Mouse (Mus musculus) forebrain, embryonic 10.5 days (tissue): ENCODE results near the gene Gm37240. TPM values are rescaled to one million over a fixed set of nuclear protein-coding genes. Genes with fewer than 3 reads are reported as not detected.

Source experiments
- DNase-seq: peaks from one replicate; pipeline ENCODE4 v3.0.0-alpha.2; 2017; ENCODE audit warnings: low spot score; ENCODE audit errors: extremely low spot score
- H3K27ac ChIP-seq: fragments of 300-500 bp; sonication (generic); 2 replicates; pipeline ENCODE4 v1.5.1; 2016; ENCODE audit warnings: mild to moderate bottlenecking
- H3K27me3 ChIP-seq: fragments of 300-500 bp; sonication (generic); 2 replicates; pipeline ENCODE4 v1.6.1; 2016; ENCODE audit warnings: mild to moderate bottlenecking; ENCODE audit not compliant: poor library complexity, severe bottlenecking
- H3K36me3 ChIP-seq: fragments of 300-500 bp; sonication (generic); replicated peaks from 2 replicates; pipeline ENCODE4 v1.6.1; 2016; ENCODE audit warnings: mild to moderate bottlenecking, moderate library complexity
- H3K4me1 ChIP-seq: fragments of 300-500 bp; sonication (generic); 2 replicates; pipeline ENCODE4 v1.6.1; 2016
- H3K4me3 ChIP-seq: fragments of 300-500 bp; sonication (generic); 2 replicates; pipeline ENCODE4 v1.5.1; 2016; ENCODE audit warnings: mild to moderate bottlenecking, moderate library complexity
- H3K9me3 ChIP-seq: fragments of 300-500 bp; sonication (generic); 2 replicates; pipeline ENCODE4 v1.6.1; 2016; ENCODE audit warnings: mild to moderate bottlenecking, moderate library complexity
- WGBS: fragments of 180-500 bp; shearing (Covaris S2); methylation state at CpG from one replicate; pipeline ENCODE4 v1.1.7; 2016; 5-methylcytosine and 5-hydroxymethylcytosine counted together
- polyA plus RNA-seq: library from polyadenylated mRNA; unstranded; fragments of >200 nt; fragmentation: Nextera tagmentation; extraction: Ambion mirVana; gene quantifications from 2 replicates; pipeline ENCODE4 v1.2.1, GENCODE M21; 2016

The Gm37240 gene
- polyA plus RNA-seq, 1 experiment from 2014 or later: 0.77 TPM

DNA sequence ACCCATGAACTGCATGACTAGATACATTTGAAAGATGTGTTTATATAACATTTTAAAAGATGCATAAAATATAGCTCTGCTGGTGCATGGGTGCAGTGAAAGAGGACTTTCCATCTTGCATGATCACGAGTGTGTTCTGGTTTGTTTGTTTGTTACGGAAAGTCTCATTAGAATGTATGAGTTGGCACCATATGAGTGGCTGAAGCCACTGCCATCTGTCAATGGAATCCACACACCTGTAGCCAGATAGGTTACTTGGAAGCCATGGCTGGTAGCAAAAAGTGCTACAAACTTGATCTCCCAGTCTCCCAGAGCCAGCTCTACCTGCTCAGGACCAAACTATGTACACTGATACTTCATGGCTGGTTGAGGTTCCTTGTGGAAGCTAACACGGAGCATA is 231.8 kb downstream of the Gm37240 start:
- WGBS: 93% methylated on average over 3 of the region's 3 CpGs

DNA sequence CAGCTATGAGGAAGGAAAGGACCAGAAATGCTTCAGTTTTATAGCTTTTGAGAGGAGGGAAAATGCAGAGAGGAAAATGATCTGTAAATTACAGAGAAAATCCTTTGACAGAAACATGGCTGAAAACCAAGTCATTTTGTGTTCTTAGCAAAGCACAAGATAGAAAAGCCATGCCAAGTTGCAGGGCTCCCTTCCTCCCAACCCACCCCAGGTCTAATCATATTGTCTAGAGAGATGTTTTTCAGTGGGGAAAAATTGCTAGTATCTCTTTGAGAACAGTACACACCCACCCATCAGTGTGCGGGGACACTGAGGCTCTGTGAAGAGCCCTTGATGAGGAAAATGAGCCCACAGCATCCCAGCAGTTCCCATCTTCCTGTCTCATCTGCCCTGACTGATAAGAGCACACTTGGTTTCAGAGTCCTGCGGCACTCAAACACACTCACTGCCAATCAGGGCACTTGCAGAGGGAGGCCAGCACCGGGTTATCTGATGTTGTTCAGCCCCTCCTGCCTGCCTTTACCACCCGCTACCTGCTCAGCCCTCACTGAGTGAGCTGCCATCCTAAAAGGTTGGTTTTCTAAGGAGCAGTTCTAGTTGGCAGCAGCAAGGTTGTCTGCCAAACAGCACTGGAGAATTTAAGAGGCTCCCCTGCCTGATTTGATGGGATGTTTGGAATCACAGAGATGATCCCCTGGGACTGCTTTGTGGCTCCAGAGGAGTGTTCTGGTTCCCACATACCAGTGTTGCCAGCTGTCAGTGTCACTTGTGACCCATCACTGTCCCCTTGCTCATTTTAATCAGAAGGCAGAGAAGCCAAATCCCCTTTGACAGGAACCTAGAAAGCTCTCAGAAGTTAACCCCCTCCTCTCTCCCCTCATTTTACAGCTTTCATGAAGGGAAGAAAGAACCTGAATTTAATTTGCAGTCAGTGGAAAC is 234.3 kb downstream of the Gm37240 start:
- H3K27me3 ChIP-seq: no peaks in the 10 kb centered on the region
- no peak overlapping the region for H3K27ac ChIP-seq
- H3K4me3 ChIP-seq: no peak overlapping the region
- no peaks in the 10 kb centered on the region for H3K9me3 ChIP-seq
- peaks cover 27% of the 10 kb centered on the region for H3K36me3 ChIP-seq
- WGBS: 86% methylated on average over 4 of the region's 4 CpGs
- no peak for DNase-seq
- H3K4me1 ChIP-seq: peaks cover 8% of the 10 kb centered on the region

More for the DNA sequence above, 231.8 kb downstream of the Gm37240 start:
- peaks cover 20% of the 10 kb centered on the region for H3K36me3 ChIP-seq
- H3K9me3 ChIP-seq: no peaks in the 10 kb centered on the region
- DNase-seq: no peak
- peaks cover 8% of the 10 kb centered on the region for H3K4me1 ChIP-seq
- no peaks in the 10 kb centered on the region for H3K27me3 ChIP-seq
- no peak overlapping the region for H3K4me3 ChIP-seq
- H3K27ac ChIP-seq: no peak overlapping the region

DNA sequence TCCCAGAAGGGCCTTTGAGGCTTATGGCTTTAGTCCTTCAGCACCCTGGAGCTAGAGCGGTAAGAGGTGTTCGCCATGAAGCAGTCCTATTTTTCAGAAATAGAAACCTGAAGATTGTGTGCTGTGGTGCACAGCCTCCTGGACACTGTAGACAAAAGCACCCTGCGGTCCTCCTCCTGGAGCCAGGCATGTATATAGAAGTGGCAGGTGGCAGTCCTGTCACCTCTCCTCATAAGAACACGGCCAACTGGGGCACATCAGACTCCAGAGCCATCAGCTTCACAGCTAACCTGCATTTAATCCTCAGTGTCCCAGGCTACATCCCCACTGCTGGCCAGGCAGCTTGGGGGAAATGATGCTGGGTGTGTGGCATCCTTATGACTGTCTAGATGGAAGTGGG is 238.1 kb downstream of the Gm37240 start:
- no peaks in the 10 kb centered on the region for H3K27me3 ChIP-seq
- H3K27ac ChIP-seq: no peak overlapping the region
- H3K9me3 ChIP-seq: no peaks in the 10 kb centered on the region
- 93% methylated on average over 4 of the region's 4 CpGs for WGBS
- H3K4me3 ChIP-seq: no peak overlapping the region
- no peaks in the 10 kb centered on the region for H3K4me1 ChIP-seq
- peaks cover 21% of the 10 kb centered on the region for H3K36me3 ChIP-seq
- DNase-seq: no peak

DNA sequence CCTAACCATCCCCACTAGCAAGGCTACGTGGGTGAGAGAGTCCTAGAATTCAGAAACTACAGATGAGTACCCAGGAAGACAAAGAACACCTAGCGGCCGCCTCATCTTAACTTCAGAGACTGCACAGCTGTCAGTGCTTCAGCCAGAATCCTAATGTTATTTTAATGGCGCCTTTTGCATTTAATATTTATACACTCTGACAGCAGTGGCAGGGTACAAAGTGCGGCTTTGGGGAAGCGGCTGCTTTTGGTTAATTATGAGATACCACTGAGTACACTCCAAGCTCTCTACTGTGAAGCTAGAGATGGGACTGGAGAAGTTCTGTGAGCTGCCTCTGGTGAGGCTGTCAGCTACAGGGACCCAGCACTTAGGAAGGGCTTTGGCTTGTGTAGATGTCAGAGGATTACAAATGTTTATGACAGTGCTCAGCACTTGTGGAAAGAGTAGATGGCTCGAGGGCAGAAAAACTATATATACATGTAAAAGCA is 241.8 kb downstream of the Gm37240 start:
- H3K4me1 ChIP-seq: no peaks in the 10 kb centered on the region
- H3K27me3 ChIP-seq: no peaks in the 10 kb centered on the region
- H3K4me3 ChIP-seq: no peak overlapping the region
- no peak for DNase-seq
- H3K27ac ChIP-seq: no peak overlapping the region
- 93% methylated on average over 7 of the region's 7 CpGs for WGBS
- H3K36me3 ChIP-seq: peaks cover 10% of the 10 kb centered on the region
- H3K9me3 ChIP-seq: no peaks in the 10 kb centered on the region

DNA sequence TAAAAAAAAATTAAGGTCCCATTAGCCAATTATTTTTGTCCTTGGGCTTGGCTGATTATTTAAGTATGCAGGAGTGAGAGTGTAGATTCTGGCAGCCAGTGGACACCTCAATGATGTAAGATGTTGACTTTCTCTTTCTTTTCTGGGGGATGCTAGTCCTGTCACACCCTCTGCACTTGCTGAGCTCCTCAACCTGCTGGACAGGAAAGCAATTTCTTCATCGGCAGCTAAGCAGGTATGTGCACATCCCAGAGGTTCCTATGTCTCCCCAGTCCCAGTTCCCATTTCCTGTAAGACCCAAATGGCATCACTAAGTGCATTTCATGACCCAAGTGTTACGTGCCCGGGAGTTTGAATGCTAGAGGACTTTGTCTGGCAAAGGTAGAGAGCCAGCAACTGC is 242.5 kb downstream of the Gm37240 start:
- no peak overlapping the region for H3K4me3 ChIP-seq
- no peaks in the 10 kb centered on the region for H3K4me1 ChIP-seq
- H3K9me3 ChIP-seq: no peaks in the 10 kb centered on the region
- peaks cover 10% of the 10 kb centered on the region for H3K36me3 ChIP-seq
- DNase-seq: no peak
- WGBS: 95% methylated on average over 3 of the region's 3 CpGs
- H3K27me3 ChIP-seq: no peaks in the 10 kb centered on the region
- no peak overlapping the region for H3K27ac ChIP-seq

DNA sequence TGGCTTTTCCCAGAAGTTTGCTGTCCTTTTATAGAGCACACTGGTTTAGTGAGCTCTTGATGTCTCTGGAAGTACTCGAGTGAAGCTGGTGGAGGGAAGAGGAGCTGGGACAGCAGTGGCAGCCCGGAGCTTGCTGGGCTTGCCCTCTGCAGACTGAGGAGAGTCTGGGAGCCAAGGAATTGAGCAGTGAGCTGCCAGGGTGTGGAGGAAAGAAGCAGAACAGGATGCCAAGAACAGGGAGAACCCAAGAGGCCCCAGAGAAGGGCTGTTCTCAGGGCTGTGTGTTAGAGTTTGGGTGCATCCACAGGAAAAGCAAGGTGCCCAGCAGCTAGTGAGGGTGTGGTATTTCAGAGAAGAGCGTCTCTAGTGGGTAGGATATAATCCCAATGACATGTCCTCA is 245.6 kb downstream of the Gm37240 start:
- Histone ChIP-seq H3K4me1 (no peaks in the 10 kb centered on the region), H3K27ac (no peak overlapping the region), H3K36me3 (peaks cover 3% of the 10 kb centered on the region; the same call in 1 of the 2 replicates), H3K9me3 (no peaks in the 10 kb centered on the region), H3K4me3 (no peak overlapping the region), H3K27me3 (no peaks in the 10 kb centered on the region)
- DNase-seq: no peak
- 85% methylated on average over 3 of the region's 3 CpGs for WGBS

DNA sequence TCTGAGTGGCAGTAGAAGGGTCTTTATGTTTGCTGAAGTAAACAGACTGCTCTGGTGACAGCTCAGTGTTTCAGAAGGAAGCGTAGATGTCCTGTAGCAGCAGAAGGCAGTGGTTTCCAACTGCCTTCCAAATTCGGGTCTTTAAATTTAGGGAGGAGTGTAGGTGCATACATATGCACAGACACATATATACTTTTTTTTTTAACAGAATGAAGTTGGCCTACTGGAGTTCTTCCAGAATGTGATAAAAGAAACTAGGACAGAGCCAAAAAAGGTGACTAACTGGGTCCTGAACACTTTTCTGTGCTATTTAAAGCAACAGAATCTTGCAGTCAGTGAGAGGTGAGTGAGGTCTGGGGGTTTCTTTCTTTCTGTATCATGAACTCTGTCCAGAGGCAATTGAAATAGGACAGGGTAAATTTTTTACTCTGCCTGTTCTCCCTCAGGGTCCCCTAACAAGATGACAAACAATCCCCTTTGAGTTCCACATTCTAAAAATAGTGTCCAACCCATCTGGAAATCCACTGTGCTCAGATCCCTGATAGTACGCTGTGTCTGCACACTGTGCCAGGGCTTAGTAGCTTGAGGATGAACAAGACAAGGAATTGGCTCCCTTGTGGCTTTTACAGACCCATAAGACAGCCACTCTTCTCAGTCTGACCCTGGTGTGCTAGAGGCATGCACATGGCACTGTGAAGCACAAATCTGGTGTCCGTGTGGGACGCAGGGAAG is 250.4 kb downstream of the Gm37240 start:
- DNase-seq: no peak
- H3K36me3 ChIP-seq: peaks cover 3% of the 10 kb centered on the region; the same call in 1 of the 2 replicates
- no peaks in the 10 kb centered on the region for H3K27me3 ChIP-seq
- H3K4me3 ChIP-seq: no peak overlapping the region
- 92% methylated on average over 5 of the region's 5 CpGs for WGBS
- no peaks in the 10 kb centered on the region for H3K4me1 ChIP-seq
- no peak overlapping the region for H3K27ac ChIP-seq
- no peaks in the 10 kb centered on the region for H3K9me3 ChIP-seq

DNA sequence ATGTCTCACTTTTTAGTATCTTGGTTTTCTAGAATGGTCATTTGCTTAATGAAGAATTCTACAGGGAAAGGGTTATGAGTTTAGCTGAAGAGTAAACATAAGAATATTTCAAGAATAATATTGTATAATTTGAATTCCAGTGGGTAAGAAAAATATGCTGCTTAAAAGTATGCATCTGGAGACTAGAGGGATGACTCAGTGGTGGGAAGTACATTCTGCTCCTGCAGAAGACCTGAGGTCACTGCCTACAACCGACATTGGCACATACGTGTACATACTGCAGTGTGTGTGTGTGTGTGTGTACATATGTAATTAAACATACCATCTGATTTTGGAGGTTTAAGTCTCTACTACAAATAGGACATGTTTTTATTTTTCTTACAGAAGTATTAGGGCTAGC is 251.7 kb downstream of the Gm37240 start:
- Histone ChIP-seq H3K4me3 (no peak overlapping the region), H3K27ac (no peak overlapping the region), H3K27me3 (no peaks in the 10 kb centered on the region), H3K36me3 (peaks cover 3% of the 10 kb centered on the region; the same call in 1 of the 2 replicates), H3K4me1 (no peaks in the 10 kb centered on the region), H3K9me3 (no peaks in the 10 kb centered on the region)
- WGBS: 93% methylated on average over 2 of the region's 2 CpGs
- no peak for DNase-seq

DNA sequence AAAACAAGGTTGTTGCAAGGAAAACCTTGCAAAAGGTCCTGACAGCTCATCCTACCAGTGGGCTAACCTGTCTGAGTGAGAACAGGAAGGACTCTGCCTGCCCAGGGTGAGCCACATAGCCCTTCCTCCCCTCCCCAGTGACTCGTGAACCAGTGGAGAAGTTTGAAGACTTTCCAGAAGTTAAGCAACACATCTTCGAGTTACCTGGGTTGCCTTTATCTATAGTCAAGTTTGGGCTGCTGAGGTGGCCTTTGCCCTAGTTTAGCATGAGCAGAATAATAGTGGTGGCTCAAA is 252.2 kb downstream of the Gm37240 start:
- no peak for DNase-seq
- WGBS: 85% methylated on average over 2 of the region's 2 CpGs
- H3K4me3 ChIP-seq: no peak overlapping the region
- H3K36me3 ChIP-seq: peaks cover 3% of the 10 kb centered on the region; the same call in 1 of the 2 replicates
- no peak overlapping the region for H3K27ac ChIP-seq
- H3K9me3 ChIP-seq: no peaks in the 10 kb centered on the region
- no peaks in the 10 kb centered on the region for H3K27me3 ChIP-seq
- no peaks in the 10 kb centered on the region for H3K4me1 ChIP-seq

DNA sequence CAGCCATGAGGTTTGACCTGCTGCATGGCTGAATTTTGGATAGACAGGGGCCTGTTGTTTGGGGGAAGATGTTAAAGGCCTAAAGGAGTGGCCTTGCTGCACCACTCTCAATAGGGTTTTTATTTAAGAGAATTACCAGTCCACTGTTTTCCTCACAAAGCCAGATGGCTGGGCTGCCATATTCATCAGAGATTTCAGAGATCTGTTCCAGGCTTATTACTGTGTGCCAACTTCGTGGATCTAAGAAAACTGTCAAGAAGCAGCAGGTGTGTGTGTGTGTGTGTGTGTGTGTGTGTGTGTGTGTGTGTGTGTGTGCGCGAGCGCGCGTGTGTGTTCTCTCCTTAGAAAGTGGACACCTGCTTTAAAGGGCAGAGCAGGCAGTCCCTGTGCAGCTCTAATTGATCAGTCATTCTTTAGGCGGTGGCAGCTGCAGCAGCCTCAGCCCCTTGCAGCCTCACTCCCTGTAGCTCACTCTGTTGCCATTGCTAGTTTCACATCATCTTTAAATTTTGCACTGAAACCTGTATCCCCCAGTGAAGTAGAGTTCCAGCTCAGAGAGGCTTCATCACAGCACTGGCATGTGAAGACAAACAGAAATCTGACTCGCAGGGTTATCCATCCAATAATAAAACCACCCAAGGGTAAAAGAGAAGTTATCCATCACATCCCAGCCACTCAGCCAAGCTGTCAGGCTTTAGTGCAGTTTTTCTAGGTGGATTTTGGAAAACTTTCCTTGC is 252.8 kb downstream of the Gm37240 start:
- Histone ChIP-seq H3K4me1 (no peaks in the 10 kb centered on the region), H3K9me3 (no peaks in the 10 kb centered on the region), H3K4me3 (no peak overlapping the region), H3K27me3 (no peaks in the 10 kb centered on the region), H3K36me3 (peaks cover 6% of the 10 kb centered on the region; the same call in 1 of the 2 replicates), H3K27ac (no peak overlapping the region)
- 84% methylated on average over 8 of the region's 8 CpGs for WGBS
- DNase-seq: no peak

DNA sequence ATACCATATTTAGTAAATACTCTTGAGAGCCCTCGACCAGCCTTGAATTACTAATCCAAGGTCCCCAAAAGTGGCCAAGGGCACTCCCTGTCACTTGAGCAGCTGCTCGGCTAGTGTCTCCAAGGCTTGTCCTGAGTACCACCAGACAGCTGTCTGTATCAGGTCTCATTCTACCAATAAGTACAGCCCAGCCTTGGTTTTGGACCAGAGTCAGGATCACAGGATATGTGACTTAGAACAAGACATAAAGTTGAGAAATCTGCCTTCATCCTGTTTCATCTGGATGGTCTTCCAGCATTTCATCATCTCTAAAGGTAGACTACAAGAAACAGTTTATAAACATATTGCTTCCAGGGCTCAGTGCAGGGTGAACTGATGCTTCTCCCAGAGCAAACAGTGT is 253.6 kb downstream of the Gm37240 start:
- DNase-seq: no peak
- H3K4me3 ChIP-seq: no peak overlapping the region
- H3K4me1 ChIP-seq: no peaks in the 10 kb centered on the region
- peaks cover 9% of the 10 kb centered on the region; the same call in 1 of the 2 replicates for H3K36me3 ChIP-seq
- H3K27me3 ChIP-seq: no peaks in the 10 kb centered on the region
- H3K9me3 ChIP-seq: no peaks in the 10 kb centered on the region
- 92% methylated on average over 2 of the region's 2 CpGs for WGBS
- H3K27ac ChIP-seq: no peak overlapping the region

DNA sequence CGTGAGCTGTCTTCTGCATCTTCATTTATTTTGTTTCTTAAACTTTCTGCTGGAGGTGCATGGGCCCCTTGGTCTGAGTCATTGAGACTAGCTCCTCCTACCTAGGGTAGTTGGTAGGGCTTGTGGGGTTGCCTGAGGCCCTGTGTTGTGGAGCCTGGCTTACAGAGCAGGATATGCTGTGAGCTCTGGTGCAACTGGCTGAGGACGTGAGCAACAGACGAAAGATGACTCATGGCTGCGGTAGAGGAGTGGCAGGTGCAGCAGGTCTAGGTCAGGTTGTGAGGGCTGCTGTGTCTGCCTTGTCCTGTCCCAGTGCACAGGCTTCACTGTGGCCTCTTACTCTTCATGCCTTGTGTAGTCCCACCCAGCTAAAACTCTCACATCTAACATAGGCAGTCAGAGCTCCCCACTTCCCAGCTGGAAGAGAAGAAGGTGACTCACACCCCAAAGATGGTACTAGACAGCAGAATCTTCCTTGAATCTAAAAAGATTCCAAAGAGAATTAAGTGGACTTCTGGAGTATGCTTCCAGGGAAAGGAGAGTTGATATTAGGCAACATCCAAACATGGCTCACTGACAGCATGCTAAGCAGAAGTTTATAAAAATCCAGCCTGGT is 257.3 kb downstream of the Gm37240 start:
- Histone ChIP-seq H3K27ac (no peak overlapping the region), H3K36me3 (peaks cover 6% of the 10 kb centered on the region; the same call in 1 of the 2 replicates), H3K4me1 (no peaks in the 10 kb centered on the region), H3K27me3 (no peaks in the 10 kb centered on the region), H3K4me3 (no peak overlapping the region), H3K9me3 (no peaks in the 10 kb centered on the region)
- DNase-seq: no peak
- WGBS: 96% methylated on average over 4 of the region's 4 CpGs
